Mouse (Mus musculus) ES-E14 (cell line): ENCODE measurements around the gene Zmynd12.

ENCODE experiments used
- CHD2 ChIP-seq: IDR thresholded peaks from 2 replicates; pipeline ENCODE4 v1.6.1; 2014; ENCODE audit warnings: mild to moderate bottlenecking, low read depth, low read length, inconsistent platforms
- HCFC1 ChIP-seq: IDR thresholded peaks from 2 replicates; pipeline ENCODE4 v1.6.1; 2012; ENCODE audit warnings: low read length, inconsistent platforms, borderline replicate concordance; ENCODE audit not compliant: insufficient read depth
- MAFK ChIP-seq: IDR thresholded peaks from 2 replicates; pipeline ENCODE4 v1.6.1; 2014; ENCODE audit warnings: mild to moderate bottlenecking, low read depth, low read length, inconsistent platforms; ENCODE audit not compliant: insufficient read depth
- ZC3H11A ChIP-seq: IDR thresholded peaks from 2 replicates; pipeline ENCODE4 v1.6.1; 2012; ENCODE audit warnings: low read depth, mild to moderate bottlenecking, inconsistent platforms, low read length, borderline replicate concordance
- ZNF384 ChIP-seq: IDR thresholded peaks from 2 replicates; pipeline ENCODE4 v1.6.1; 2012; ENCODE audit warnings: low read depth, low read length, inconsistent platforms

DNA sequence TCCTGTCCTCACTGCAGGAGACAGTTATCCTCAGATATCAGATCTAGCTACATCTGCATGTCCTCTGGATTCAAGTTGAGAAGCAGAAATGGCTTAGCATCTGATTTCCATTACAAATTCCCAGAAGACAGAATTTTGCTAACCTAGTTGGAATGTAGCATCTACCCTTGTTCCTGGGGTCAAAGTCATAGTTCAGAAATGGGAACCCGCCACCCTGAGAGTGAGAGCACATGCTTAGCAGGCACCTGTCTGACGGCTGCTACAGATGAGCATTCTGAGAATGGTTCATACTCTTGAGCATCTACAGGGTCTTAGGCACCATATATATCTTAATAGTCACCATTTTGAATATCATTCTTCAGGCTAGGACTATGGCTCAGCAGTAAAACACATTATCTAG is 15.3 kb downstream of the Zmynd12 start:
- TF ChIP-seq ZNF384 (no peak), ZC3H11A (no peak), MAFK (no peak), CHD2 (no peak), HCFC1 (no peak)
